Mouse (Mus musculus): ENCODE measurements around the gene Gm45808. TPM values are rescaled to one million over a fixed set of nuclear protein-coding genes. Genes with fewer than 3 reads are reported as not detected.
A peak's percentile ranks its signal among the peaks of the same experiment; 100 is the strongest.
"Not testable (repeated sequence)": the region's sequence is repeated elsewhere in the genome, so short reads cannot be mapped to it uniquely, and the experiment has no call there.

Gene Gm45808
- total RNA-seq (2014; rRNA removed) (not detected in 2 replicates), polyA plus RNA-seq (2015; fragmentation: Nextera tagmentation; extraction: Ambion mirVana) (not detected in 2 replicates)

- no peak for TF ChIP-seq CTCF (IDR thresholded peaks at IDR 0.05; ENCODE audit: low read depth)
- no peaks in the 10 kb centered on the region for H3K4me1 ChIP-seq (ENCODE audit: insufficient read depth, low read length)
- H3K4me2 ChIP-seq (ENCODE audit: low read depth, low read length), result no peak within 1 kb of the TSS; the same call in 1 of the 2 replicates
- no peaks in the 10 kb centered on the region for H3K36me3 ChIP-seq (ENCODE audit: insufficient read depth, low read length)
- DNase-seq (ENCODE audit: low spot score), result no peak
- no peak within 1 kb of the TSS for H3K27ac ChIP-seq
- 81% methylated on average over 12 of the region's 12 CpGs for WGBS
- no peaks in the 10 kb centered on the region for H3K9me3 ChIP-seq (ENCODE audit: low read length)
- H3K27me3 ChIP-seq (ENCODE audit: insufficient read depth, low read length), result no peaks in the 10 kb centered on the region
- no peak within 1 kb of the TSS for H3K9ac ChIP-seq (replicated peaks; ENCODE audit: low read length)
- no peak for ATAC-seq
- no peak within 1 kb of the TSS for H3K4me3 ChIP-seq (ENCODE audit: low read length)
Observed at GRCm38 (mm10) chr7:45486761-45487415, at the start of gene Gm45808. Gene Gm45808 (minus strand): TSS chr7:45486811.

- DNase-seq (ENCODE audit: low spot score), result no peak
- WGBS, result 75% methylated on average over 1 of the region's 1 CpGs
- Histone ChIP-seq H3K4me1 (ENCODE audit: insufficient read depth, low read length) (peaks cover 5% of the 10 kb centered on the region; the same call in 1 of the 2 replicates), H3K36me3 (ENCODE audit: insufficient read depth, low read length) (no peaks in the 10 kb centered on the region), H3K4me3 (ENCODE audit: low read length) (no peak overlapping the region), H3K9ac (replicated peaks; ENCODE audit: low read length) (no peak overlapping the region), H3K27me3 (ENCODE audit: insufficient read depth, low read length) (no peaks in the 10 kb centered on the region), H3K27ac (no peak overlapping the region), H3K9me3 (ENCODE audit: low read length) (no peaks in the 10 kb centered on the region), H3K4me2 (ENCODE audit: low read depth, low read length) (no peak overlapping the region)
- no peak for TF ChIP-seq CTCF (IDR thresholded peaks at IDR 0.05; ENCODE audit: low read depth)
- ATAC-seq, result no peak
Observed at GRCm38 (mm10) chr7:45535676-45536075, 49.1 kb upstream of the Gm45808 start.

GRCm38 (mm10) chr7:45530643-45531042 is 44.0 kb upstream of the Gm45808 start:
- no peak for TF ChIP-seq CTCF (IDR thresholded peaks at IDR 0.05; ENCODE audit: low read depth)

GRCm38 (mm10) chr7:45529461-45529860 is 42.9 kb upstream of the Gm45808 start:
- no peak for DNase-seq (ENCODE audit: low spot score)
- Histone ChIP-seq H3K27me3 (ENCODE audit: insufficient read depth, low read length) (no peaks in the 10 kb centered on the region), H3K4me3 (ENCODE audit: low read length) (no peak overlapping the region), H3K36me3 (ENCODE audit: insufficient read depth, low read length) (no peaks in the 10 kb centered on the region), H3K9ac (replicated peaks; ENCODE audit: low read length) (no peak overlapping the region), H3K27ac (no peak overlapping the region), H3K9me3 (ENCODE audit: low read length) (no peaks in the 10 kb centered on the region), H3K4me2 (ENCODE audit: low read depth, low read length) (no peak overlapping the region), H3K4me1 (ENCODE audit: insufficient read depth, low read length) (peaks cover 11% of the 10 kb centered on the region; the same call in 1 of the 2 replicates)
- ATAC-seq, result no peak
- no peak for TF ChIP-seq CTCF (IDR thresholded peaks at IDR 0.05; ENCODE audit: low read depth)
- 18% methylated on average over 6 of the region's 6 CpGs for WGBS

More at GRCm38 (mm10) chr7:45530643-45531042, 44.0 kb upstream of the Gm45808 start:
- WGBS, result 67% methylated on average over 2 of the region's 2 CpGs
- no peaks in the 10 kb centered on the region for H3K36me3 ChIP-seq (ENCODE audit: insufficient read depth, low read length)
- H3K27ac ChIP-seq, result no peak overlapping the region
- H3K9me3 ChIP-seq (ENCODE audit: low read length), result no peaks in the 10 kb centered on the region
- no peak overlapping the region for H3K4me3 ChIP-seq (ENCODE audit: low read length)
- no peaks in the 10 kb centered on the region for H3K4me1 ChIP-seq (ENCODE audit: insufficient read depth, low read length)
- ATAC-seq (no peak), DNase-seq (ENCODE audit: low spot score) (no peak)
- H3K4me2 ChIP-seq (ENCODE audit: low read depth, low read length), result no peak overlapping the region
- H3K9ac ChIP-seq (replicated peaks; ENCODE audit: low read length), result no peak overlapping the region
- no peaks in the 10 kb centered on the region for H3K27me3 ChIP-seq (ENCODE audit: insufficient read depth, low read length)

- H3K36me3 ChIP-seq (ENCODE audit: insufficient read depth, low read length); ATAC-seq; H3K9ac ChIP-seq (replicated peaks; ENCODE audit: low read length); H3K4me2 ChIP-seq (ENCODE audit: low read depth, low read length); DNase-seq (ENCODE audit: low spot score); H3K4me3 ChIP-seq (ENCODE audit: low read length); H3K9me3 ChIP-seq (ENCODE audit: low read length); H3K27me3 ChIP-seq (ENCODE audit: insufficient read depth, low read length); H3K27ac ChIP-seq: not testable (repeated sequence)
- WGBS, result 93% methylated on average over 6 of the region's 6 CpGs
- H3K4me1 ChIP-seq (ENCODE audit: insufficient read depth, low read length), result peaks cover 11% of the 10 kb centered on the region; the same call in 1 of the 2 replicates
Observed at GRCm38 (mm10) chr7:45527169-45527568, 40.6 kb upstream of the Gm45808 start.

- DNase-seq (ENCODE audit: low spot score) (no peak), ATAC-seq (no peak)
Observed at GRCm38 (mm10) chr7:45526474-45527120, 40.0 kb upstream of the Gm45808 start.

More at GRCm38 (mm10) chr7:45526474-45527120, 40.0 kb upstream of the Gm45808 start:
- Histone ChIP-seq H3K27ac (peak overlapping the region; percentile 83), H3K4me3 (ENCODE audit: low read length) (peak overlapping the region; percentile 71), H3K9me3 (ENCODE audit: low read length) (no peaks in the 10 kb centered on the region), H3K9ac (replicated peaks; ENCODE audit: low read length) (peak overlapping the region; percentile 71), H3K27me3 (ENCODE audit: insufficient read depth, low read length) (no peaks in the 10 kb centered on the region), H3K36me3 (ENCODE audit: insufficient read depth, low read length) (no peaks in the 10 kb centered on the region), H3K4me1 (ENCODE audit: insufficient read depth, low read length) (peaks cover 11% of the 10 kb centered on the region; the same call in 1 of the 2 replicates), H3K4me2 (ENCODE audit: low read depth, low read length) (peak overlapping the region; percentile 64)
- TF ChIP-seq CTCF (IDR thresholded peaks at IDR 0.05; ENCODE audit: low read depth), result peak; percentile 36; the same call in 1 of the 2 replicates
- WGBS, result 24% methylated on average over 7 of the region's 7 CpGs

Measured in hindbrain, postnatal 0 days (tissue).